Mouse (Mus musculus) CD4-positive helper T cell, adult 2 months (primary cell): ENCODE measurements around the gene Gm45062.
"Not testable (repeated sequence)": the region's sequence is repeated elsewhere in the genome, so short reads cannot be mapped to it uniquely, and the experiment has no call there.

Experiments
- DNase-seq: peaks from one replicate; pipeline ENCODE4 v3.0.0-alpha.2; 2012; ENCODE audit warnings: low read depth, missing footprints, low spot score

Gene Gm45062

GRCm38 (mm10) chr6:8312554-8312953 is 53.3 kb downstream of the Gm45062 start:
- no peak for DNase-seq

- DNase-seq = no peak
Measured at GRCm38 (mm10) chr6:8316201-8316600, 57.0 kb downstream of the Gm45062 start.

GRCm38 (mm10) chr6:8319591-8319990 is 60.3 kb downstream of the Gm45062 start:
- DNase-seq = no peak

- DNase-seq = not testable (repeated sequence)
Measured at GRCm38 (mm10) chr6:8331496-8331895, 72.2 kb downstream of the Gm45062 start.

- no peak for DNase-seq
Measured at GRCm38 (mm10) chr6:8333380-8333779, 74.1 kb downstream of the Gm45062 start.

GRCm38 (mm10) chr6:8336487-8337390 is 77.5 kb downstream of the Gm45062 start:
- no peak for DNase-seq

GRCm38 (mm10) chr6:8339453-8339852 is 80.2 kb downstream of the Gm45062 start:
- no peak for DNase-seq

- DNase-seq = no peak
Measured at GRCm38 (mm10) chr6:8343271-8343670, 84.0 kb downstream of the Gm45062 start.

- no peak for DNase-seq
Measured at GRCm38 (mm10) chr6:8345219-8345856, 86.1 kb downstream of the Gm45062 start.

- no peak for DNase-seq
Measured at GRCm38 (mm10) chr6:8347154-8347553, 87.9 kb downstream of the Gm45062 start.

- DNase-seq = no peak
Measured at GRCm38 (mm10) chr6:8348344-8348743, 89.1 kb downstream of the Gm45062 start.

- no peak for DNase-seq
Measured at GRCm38 (mm10) chr6:8349060-8349670, 89.9 kb downstream of the Gm45062 start.

GRCm38 (mm10) chr6:8351507-8351906 is 92.3 kb downstream of the Gm45062 start:
- DNase-seq = no peak

- DNase-seq = peak; percentile 10
Measured at GRCm38 (mm10) chr6:8352533-8353168, 93.4 kb downstream of the Gm45062 start.

GRCm38 (mm10) chr6:8353461-8353860 is 94.2 kb downstream of the Gm45062 start:
- DNase-seq = no peak

GRCm38 (mm10) chr6:8354846-8355245 is 95.6 kb downstream of the Gm45062 start:
- DNase-seq = no peak

- no peak for DNase-seq
Measured at GRCm38 (mm10) chr6:8358232-8358631, 99.0 kb downstream of the Gm45062 start.

- no peak for DNase-seq
Measured at GRCm38 (mm10) chr6:8358782-8359181, 99.5 kb downstream of the Gm45062 start.

GRCm38 (mm10) chr6:8360805-8361204 is 101.6 kb downstream of the Gm45062 start:
- no peak for DNase-seq

- no peak for DNase-seq
Measured at GRCm38 (mm10) chr6:8364033-8364756, 104.9 kb downstream of the Gm45062 start.

GRCm38 (mm10) chr6:8364757-8365150 is 105.5 kb downstream of the Gm45062 start:
- DNase-seq = peak; percentile 9
